Mouse (Mus musculus) skeletal muscle tissue, adult 2 months (tissue): ENCODE results near the gene Hist1h2ad.
A peak's percentile ranks its signal among the peaks of the same experiment; 100 is the strongest.
"Not testable (repeated sequence)": the region's sequence is repeated elsewhere in the genome, so short reads cannot be mapped to it uniquely, and the experiment has no call there.

ENCODE experiments used
- DNase-seq: peaks from one replicate; pipeline ENCODE4 v3.0.0-alpha.2; 2012; ENCODE audit warnings: low read depth, low spot score

The Hist1h2ad gene

DNA sequence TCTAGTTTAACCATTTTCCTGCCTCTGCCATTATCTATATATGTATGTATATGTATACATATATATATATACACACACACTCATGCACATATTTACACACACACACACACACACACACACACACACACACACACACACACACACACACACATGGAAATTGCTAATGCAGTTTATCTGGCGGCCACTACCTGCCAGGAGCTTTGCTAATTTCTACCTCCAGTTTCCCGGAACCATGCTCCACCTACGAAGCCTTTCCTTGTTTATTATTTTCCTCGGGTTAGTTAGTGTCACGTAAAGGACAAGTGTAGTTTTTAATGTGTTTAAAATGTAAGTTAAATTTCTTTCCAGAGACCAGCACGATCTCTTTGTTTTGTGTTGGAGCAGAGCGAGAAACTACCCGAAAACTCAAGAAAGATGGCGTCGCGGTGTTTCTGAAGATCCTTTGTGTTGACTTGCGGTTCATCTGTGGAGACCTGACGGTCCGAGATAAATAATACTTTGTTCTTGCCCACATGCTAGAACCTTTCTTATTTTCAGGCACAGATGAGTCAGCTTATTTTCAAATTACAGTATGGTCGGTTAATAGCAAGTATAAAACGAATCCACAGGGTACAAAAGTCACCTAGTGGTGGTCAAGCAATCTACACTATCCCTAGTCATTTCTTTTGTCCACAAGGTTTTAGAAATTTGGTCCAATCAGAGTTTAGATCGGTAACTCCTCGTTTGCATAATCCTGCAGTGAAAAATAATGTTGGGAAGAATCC lies 11.3 kb upstream of the Hist1h2ad start:
- DNase-seq = peak; percentile 46

DNA sequence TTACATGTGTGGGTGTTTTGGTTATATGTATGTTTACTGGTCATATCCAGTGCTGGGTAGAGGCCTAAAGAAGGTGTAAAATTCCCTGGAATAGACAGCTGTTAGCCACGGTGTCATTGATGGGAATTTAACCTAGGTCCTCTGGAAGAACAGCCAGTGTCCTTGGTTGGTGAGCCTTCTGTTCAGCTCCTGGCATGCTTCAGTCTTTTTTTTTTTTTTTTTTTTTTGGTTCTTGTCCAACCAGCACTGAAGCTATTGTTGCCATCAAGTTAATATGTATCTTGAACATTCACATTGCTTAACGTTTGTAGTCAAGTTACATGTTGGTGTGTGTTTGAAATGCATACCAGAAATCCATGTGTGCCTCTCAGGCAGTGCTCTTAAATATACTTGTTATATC lies 9.7 kb upstream of the Hist1h2ad start:
- DNase-seq = no peak

DNA sequence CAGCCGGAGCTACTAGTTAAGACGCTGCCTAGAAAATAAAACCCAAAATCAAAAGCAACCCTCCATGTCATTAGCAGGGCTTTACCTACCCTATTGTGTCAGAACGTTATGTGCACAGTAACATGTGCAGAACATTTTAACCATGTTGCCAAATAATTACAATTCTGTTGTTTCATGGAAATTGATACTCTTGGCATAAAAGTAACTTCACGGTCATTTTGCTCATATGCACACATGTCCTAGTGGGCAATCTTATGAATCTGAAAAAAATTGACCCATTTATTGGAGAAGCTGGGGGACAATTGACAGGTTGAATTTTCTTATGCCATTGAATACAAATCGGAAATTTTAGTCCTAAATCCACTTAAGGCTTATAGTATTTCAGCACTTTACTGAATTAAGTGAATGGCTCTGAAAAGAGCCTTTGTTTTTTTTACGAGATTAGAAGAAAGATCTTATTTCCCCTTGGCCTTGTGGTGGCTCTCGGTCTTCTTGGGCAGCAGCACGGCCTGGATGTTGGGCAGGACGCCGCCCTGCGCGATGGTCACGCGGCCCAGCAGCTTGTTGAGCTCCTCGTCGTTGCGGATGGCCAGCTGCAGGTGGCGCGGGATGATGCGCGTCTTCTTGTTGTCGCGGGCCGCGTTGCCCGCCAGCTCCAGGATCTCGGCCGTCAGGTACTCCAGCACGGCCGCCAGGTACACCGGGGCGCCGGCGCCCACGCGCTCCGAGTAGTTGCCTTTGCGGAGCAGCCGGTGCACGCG lies 3.7 kb upstream of the Hist1h2ad start:
- DNase-seq = not testable (repeated sequence)

DNA sequence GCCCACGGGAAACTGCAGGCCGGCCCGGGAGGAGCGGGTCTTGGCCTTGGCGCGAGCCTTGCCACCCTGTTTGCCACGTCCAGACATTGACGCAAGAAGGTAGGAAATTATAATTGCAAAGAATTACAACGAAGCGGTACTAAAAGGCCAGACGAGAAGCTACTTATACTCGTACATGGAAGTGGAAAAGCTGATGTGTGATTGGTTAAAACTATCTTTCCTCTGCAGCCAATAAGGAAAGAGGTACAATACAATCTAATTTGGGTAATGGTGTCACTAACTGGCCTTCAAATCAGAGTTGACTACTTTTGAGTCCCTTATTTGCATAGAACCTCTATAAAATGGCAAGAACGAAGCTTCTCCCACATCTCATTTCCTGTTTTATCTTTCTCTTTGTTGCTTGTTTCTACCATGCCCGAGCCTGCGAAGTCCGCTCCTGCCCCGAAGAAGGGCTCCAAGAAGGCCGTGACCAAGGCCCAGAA lies 3.1 kb upstream of the Hist1h2ad start, which contains the start of the genes Hist1h2ae and Hist1h2bg:
Gene Hist1h2ae (minus strand): TSS at position 199 of the 482 bp plus-strand sequence.
Gene Hist1h2bg (plus strand): TSS at position 375 of the 482 bp plus-strand sequence.
- DNase-seq = peak; percentile 92

DNA sequence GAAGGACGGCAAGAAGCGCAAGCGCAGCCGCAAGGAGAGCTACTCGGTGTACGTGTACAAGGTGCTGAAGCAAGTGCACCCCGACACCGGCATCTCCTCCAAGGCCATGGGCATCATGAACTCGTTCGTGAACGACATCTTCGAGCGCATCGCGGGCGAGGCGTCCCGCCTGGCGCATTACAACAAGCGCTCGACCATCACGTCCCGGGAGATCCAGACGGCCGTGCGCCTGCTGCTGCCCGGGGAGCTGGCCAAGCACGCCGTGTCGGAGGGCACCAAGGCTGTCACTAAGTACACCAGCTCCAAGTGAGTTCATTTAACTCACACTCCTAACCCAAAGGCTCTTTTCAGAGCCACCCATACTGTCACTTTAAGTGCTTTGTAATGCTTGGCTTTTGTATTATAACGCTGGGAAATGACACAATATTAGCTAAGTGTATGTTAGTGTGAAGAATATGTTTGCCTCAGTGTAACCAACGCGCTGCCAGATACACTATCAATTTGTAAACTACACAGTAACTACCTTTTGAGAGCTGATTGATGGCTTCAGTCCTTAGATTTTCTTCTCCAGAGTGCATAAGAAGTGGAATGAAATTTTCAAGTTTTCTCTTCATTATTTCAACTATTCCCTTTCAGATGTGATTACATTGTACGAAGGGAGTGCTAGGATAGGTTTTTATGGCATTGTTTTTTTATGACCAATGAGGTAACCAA lies 2.5 kb upstream of the Hist1h2ad start:
- not testable (repeated sequence) for DNase-seq

DNA sequence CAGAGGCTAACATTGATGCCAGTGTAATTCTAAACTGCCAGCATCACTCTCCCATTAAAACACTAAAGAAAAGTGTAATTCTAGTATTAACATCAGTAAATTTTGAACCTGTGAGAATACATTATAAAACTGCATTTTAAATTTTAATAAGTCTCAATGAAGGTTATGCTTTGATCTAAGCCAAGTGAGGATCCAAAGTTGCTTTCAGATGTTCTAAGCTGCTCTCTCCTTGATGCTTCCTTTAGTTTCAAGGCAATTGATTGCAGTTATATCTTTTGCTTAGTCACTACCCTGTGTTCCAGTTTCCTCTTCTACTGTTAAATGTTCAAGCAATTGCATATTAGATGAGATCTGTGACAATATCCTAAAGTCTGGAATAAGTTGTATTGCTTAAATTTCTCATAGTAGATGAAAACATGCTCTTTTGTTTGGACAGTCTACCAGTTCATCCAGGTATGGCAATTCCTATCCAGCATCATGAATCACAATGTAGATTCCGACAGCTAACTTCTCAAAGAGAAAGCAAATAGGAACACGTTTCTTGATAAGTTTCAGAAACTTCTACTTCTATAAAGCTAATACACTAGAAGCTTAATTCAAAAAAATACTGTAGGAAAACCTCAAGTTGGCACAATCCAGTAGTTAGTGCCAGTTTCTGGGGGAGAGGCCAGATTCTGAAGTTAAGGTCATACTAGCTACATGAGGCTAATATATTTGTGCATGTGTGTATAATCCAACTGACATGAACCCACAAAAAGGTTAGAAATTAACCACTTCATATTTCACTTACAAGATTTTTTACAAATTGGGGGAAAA lies 1.8 kb upstream of the Hist1h2ad start:
- DNase-seq = no peak

DNA sequence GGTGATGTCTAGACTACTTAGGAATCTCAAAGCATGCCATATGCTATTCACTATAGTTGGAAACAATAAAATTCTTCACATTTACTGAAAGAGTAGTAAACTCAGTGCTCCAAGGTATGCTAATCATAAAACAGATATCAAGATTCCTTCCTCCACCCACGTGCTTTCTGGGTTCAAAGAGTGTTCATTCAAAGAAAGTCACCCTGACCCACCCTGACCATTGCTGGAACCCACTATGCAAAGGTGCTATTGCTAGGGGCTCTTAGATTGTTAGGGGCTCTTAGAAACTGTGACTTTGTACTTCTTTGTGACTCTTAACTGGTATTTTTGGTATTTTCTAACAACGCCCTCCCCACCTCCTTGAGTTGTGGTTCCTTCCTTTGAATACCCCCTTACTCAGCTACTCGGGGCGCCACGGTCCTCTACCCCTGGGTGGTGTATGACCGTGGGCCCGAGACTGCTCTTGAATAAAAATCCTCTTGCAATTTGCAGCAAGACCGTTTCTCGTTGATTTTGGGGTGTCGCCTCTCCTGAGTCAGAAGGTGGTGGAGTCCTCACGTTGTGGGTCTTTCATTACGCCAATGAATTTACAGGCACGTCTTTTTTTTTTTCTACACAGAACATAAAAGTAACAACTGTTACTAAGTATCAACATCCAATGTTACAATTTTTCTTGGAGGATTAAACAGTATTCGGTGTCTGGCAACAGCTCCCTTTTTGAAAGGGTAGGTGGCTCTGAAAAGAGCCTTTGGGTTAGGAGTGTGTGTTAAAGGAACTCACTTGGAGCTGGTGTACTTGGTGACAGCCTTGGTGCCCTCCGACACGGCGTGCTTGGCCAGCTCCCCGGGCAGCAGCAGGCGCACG lies 915 bp upstream of the Hist1h2ad start:
- not testable (repeated sequence) for DNase-seq

DNA sequence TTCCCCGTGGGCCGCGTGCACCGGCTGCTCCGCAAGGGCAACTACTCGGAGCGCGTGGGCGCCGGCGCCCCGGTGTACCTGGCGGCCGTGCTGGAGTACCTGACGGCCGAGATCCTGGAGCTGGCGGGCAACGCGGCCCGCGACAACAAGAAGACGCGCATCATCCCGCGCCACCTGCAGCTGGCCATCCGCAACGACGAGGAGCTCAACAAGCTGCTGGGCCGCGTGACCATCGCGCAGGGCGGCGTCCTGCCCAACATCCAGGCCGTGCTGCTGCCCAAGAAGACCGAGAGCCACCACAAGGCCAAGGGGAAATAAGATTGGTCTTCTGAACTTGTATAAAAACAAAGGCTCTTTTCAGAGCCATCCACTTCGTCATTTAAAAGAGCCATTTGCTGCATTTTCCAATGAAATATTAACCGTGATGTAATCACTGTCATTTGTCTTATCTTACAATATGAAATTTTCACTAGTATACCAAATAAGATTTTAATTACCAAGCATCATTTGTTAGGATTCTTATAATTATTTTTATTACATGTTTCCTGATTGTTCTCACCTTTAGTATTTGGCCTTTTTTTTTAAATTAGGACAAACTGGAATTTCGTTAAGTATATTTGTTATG lies 477 bp downstream of the Hist1h2ad start:
- DNase-seq = not testable (repeated sequence)

DNA sequence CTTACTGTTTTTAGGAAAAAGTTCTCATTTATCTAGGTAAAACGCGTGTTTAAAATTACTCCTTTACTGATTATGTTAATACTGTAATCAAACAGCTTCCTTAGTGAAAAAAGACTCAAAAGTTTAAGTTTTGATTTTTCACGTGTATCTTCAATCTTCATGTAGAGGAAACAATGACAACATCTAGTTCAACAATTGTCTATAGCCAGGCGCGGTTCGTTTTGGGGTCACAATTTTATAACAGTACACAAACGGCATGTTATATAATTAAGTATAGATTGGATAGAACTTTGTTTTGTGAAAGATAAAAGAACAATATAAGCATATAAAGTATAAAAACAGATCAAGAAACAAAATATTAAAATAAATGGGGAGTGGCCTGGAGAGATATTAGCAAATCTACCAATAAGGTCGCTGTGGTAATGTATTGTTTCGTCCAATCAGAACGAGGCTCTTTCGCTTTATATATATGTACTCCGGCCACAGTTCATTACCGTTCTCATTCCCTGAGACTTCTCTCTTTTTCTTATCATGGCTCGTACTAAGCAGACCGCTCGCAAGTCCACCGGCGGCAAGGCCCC lies 1.2 kb downstream of the Hist1h2ad start, which contains the start of gene Hist1h3d:
Gene Hist1h3d (plus strand): TSS at position 493 of the 581 bp plus-strand sequence.
- peak; percentile 71 for DNase-seq

DNA sequence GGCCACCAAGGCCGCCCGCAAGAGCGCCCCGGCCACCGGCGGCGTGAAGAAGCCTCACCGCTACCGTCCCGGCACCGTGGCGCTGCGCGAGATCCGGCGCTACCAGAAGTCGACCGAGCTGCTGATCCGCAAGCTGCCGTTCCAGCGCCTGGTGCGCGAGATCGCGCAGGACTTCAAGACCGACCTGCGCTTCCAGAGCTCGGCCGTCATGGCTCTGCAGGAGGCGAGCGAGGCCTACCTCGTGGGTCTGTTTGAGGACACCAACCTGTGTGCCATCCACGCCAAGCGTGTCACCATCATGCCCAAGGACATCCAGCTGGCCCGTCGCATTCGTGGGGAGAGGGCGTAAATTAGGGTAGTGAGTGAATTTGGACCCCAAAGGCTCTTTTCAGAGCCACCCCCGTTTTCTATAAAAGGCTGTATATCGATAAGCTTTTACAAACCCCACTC lies 1.7 kb downstream of the Hist1h2ad start:
- not testable (repeated sequence) for DNase-seq

DNA sequence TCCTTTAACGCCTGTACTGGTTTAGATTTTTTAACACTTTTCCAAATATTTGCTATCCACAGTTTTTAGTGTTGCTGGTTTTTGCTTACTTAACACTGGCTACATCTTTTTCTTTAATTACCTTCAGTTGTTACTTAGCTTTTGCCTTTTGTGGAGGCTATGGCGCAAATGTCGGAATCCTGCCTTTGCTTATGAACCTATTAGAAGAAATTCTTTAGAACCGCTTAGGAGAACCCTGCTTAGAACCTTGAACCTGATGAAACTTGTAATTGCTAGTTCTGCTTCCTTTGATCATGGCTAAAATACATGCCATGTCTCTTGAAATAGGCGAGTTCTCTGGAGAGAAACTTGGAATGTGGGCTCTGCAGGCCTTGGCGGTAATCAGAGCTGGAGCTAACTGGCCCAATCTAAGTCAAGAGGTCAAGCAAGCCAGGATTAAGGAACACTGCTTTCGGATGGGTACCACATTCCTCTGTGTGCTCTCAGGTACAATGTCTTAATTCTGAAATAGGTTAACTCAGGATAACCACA lies 2.2 kb downstream of the Hist1h2ad start:
- DNase-seq = no peak

DNA sequence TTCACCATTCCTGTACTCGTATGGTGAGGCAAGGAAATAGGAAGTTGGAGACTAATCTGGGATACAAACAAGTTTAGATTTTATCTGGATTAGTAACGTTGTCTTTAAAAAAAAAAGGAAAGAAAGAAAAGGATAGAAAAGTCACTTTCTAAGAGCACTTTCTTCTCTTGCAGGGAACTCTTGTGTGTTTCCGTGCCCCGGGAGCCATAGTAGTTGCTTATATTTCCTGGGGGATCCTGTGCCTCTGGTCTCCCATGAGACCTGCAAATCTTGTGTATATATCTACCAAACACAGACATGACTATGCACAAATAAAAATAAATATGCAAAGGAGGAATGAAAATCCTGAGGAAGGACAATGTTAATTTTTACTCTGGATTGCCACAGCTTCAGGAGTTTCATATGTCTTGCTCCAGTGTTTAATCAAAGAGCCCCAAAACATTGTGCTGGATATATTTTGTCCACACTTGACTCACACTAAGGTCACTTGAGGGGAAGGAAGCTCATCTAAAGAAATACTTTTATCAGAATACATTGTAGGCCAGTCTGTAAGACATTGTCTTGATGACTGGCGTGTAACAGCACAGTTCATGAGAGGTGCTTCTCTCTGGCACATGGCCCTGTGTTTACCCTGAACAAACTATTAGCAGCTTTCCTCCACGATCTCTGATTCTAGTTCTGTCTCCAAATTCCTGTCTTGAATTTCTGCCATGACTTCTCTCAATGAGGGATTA lies 2.9 kb downstream of the Hist1h2ad start:
- DNase-seq = no peak

DNA sequence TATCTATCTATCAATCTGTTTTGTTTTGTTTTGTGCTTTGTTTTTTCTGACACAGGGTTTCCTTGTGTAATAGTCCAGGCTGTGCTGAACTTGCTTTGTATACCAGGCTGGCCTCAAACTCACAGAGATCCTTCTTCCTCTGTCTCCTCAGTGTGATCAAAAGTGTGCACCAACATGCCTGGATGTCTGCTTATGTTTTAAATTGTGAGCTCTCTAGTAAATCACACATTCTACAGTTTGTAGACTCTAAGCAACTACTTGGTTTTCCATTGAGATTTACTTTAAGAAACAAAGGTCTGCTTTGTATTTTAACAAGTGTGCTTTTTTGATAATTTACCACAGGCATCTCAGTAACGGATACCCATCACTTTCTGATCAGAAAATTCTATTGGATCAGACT lies 3.7 kb downstream of the Hist1h2ad start:
- DNase-seq = no peak

DNA sequence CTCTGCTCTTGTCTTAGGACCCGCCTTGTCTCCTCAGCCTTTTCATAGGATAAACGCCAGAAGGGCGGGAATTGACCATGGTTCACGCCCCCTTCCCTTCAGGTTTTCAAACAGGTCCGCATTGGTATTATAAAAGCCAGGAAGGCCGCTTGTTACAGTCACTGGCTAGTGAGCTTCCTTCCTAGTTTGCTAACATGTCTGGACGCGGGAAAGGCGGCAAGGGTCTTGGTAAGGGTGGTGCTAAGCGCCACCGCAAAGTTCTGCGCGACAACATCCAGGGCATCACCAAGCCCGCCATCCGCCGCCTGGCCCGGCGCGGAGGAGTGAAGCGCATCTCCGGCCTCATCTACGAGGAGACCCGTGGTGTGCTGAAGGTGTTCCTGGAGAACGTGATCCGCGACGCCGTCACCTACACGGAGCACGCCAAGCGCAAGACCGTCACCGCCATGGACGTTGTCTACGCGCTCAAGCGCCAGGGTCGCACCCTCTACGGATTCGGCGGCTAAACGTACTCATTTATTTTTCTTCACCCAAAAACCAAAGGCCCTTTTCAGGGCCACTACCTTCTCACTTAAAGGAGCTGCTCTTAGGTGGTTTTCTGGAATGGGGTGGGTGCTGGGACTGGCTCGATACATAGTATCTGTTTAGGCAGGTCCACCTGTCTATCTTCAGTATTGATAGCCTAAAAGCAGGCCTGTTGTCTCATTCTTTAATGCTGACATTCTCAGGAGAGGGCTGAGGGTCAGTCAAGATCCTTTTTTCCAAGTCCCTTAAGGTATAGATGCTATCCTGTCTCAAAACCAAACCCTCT lies 7.4 kb downstream of the Hist1h2ad start, which contains the start of gene Hist1h4d:
Gene Hist1h4d (plus strand): TSS at position 191 of the 811 bp plus-strand sequence.
- DNase-seq = peak; percentile 96

DNA sequence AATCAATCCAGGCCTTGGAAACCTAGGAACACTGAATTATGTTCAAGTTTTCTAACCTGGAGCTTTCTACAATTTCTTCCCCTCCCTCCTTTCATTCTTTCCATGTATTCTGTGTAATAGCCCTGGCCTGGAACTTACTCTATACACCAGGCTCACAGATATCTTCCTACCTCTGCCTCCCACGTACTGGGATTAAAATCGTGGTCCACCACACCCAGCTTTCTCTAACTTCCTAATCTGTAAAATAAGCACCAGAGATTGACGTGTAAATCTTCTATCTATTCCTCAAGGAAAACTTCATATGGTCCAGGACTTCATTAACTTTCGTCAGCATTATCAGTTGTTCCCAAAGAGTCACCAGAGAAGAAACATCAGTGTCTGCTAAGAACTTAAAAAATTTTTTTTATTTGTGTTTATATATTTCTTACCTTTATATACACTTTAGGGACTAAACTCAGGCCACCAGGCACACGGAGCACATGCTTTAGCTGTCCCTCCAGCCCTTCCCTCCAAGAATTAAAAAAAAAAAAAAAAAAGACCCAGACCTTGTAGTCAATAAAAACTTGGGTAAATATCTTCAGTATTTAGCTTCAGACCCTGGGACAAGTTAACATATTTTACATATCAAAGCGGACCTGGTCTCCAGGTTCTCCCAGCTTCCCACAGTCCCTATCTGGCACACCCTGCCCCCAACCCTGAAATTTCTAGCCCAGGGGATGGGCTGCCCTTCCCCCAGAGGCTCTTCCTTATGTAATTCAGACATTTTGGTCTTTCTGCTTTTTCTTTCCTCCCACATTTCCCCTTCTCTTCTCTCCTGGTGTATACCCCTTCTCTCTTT lies 8.3 kb downstream of the Hist1h2ad start:
- no peak for DNase-seq

DNA sequence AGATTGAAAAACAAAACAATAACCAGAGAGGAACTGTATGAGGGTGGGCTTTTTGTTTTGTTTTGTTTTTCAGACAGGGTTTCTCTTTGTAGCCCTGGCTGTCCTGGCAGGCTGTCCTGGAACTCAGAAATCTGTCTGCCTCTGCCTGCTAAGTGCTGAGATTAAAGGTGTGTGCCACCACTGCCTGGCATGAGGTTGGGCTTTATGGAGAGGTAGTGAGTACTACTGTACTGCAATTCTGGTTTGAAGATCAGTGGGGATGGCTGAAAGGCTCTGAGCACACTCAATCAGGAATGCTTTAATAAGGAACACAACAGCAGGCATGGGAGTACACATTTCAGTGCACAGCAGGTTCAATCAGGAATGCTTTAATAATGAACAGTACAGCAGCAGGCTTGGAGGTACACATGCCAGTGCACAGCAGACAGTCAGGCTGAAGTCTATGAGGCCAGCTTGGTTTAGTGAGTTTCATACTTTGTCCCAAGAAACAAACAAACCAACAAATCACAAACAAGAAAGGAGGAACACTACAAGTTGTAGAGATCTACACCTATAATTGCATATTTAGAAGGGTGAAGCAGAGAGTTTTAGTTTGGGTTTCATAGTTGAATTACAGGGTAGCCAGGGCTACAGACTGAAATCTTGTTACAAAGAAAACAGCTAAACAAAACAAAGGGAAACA lies 9.3 kb downstream of the Hist1h2ad start:
- DNase-seq = no peak
